Mouse (Mus musculus) forebrain, postnatal 0 days (tissue): Measurements from ENCODE around the gene Nubp1. TPM values are rescaled to one million over a fixed set of nuclear protein-coding genes. Genes with fewer than 3 reads are reported as not detected.

Source experiments
- ATAC-seq: fragments of 200-750 bp; cut with Nextera tagmentation; 2 replicates; pipeline ENCODE4 v1.8.0; 2017; ENCODE audit warnings: mild to moderate bottlenecking, moderate library complexity
- DNase-seq: peaks from one replicate; pipeline ENCODE4 v3.0.0-alpha.2; 2015
- H3K27ac ChIP-seq: fragments of 300-500 bp; sonication (generic); 2 replicates; pipeline ENCODE4 v1.5.1; 2014; ENCODE audit warnings: low read depth, mild to moderate bottlenecking, antibody characterized with exemption, low read length, moderate library complexity, mixed read lengths
- H3K27me3 ChIP-seq: fragments of 300-500 bp; sonication (generic); 2 replicates; pipeline ENCODE4 v1.6.1; 2014; ENCODE audit warnings: mild to moderate bottlenecking, low read length, mixed read lengths; ENCODE audit not compliant: insufficient read depth
- H3K36me3 ChIP-seq: fragments of 300-500 bp; sonication (generic); 2 replicates; pipeline ENCODE4 v1.6.1; 2014; ENCODE audit warnings: mild to moderate bottlenecking, moderate library complexity; ENCODE audit not compliant: insufficient read depth
- H3K4me1 ChIP-seq: fragments of 300-500 bp; sonication (generic); 2 replicates; pipeline ENCODE4 v1.6.1; 2014; ENCODE audit warnings: antibody characterized with exemption; ENCODE audit not compliant: insufficient read depth
- H3K4me2 ChIP-seq: fragments of 300-500 bp; sonication (generic); 2 replicates; pipeline ENCODE4 v1.6.1; 2014; ENCODE audit warnings: low read depth, mild to moderate bottlenecking, moderate library complexity
- H3K4me3 ChIP-seq: fragments of 300-500 bp; sonication (generic); 2 replicates; pipeline ENCODE4 v1.5.1; 2014; ENCODE audit warnings: low read depth, low read length, mixed read lengths
- H3K9ac ChIP-seq: fragments of 300-500 bp; sonication (generic); 2 replicates; pipeline ENCODE4 v1.6.1; 2014; ENCODE audit warnings: mild to moderate bottlenecking
- H3K9me3 ChIP-seq: fragments of 300-500 bp; sonication (generic); 2 replicates; pipeline ENCODE4 v1.6.1; 2016; ENCODE audit warnings: low read length
- CTCF ChIP-seq: sonication (generic); IDR thresholded peaks from 2 replicates; pipeline ENCODE4 v1.5.1; 2016; ENCODE audit warnings: antibody characterized with exemption, control low read depth, low read depth
- WGBS: fragments of 180-500 bp; shearing (Covaris S2); extraction: QIAGEN DNeasy Blood & Tissue Kit; methylation state at CpG from one replicate; pipeline ENCODE4 v1.1.7; 2014; 5-methylcytosine and 5-hydroxymethylcytosine counted together
- polyA plus RNA-seq: library from polyadenylated mRNA; unstranded; fragments of >200 nt; fragmentation: Nextera tagmentation; extraction: Ambion mirVana; gene quantifications from 2 replicates; pipeline ENCODE4 v1.2.1, GENCODE M21; 2015
- total RNA-seq: library from RNA; depleted of rRNA; stranded (reverse); fragments of >200 nt; gene quantifications from 2 replicates; pipeline ENCODE4 v1.2.3, GENCODE M21; 2014

The Nubp1 gene
- total and polyA plus RNA-seq, 2 experiments from 2014 or later = 32.2 to 34.5 TPM

- TF ChIP-seq CTCF = no peak
- Histone ChIP-seq H3K9me3 (no peaks in the 10 kb centered on the region), H3K36me3 (no peaks in the 10 kb centered on the region), H3K27me3 (no peaks in the 10 kb centered on the region), H3K9ac (no peak overlapping the region), H3K4me3 (no peak overlapping the region), H3K4me2 (no peak overlapping the region), H3K27ac (no peak overlapping the region), H3K4me1 (no peaks in the 10 kb centered on the region)
- DNase-seq (no peak), ATAC-seq (no peak)
- 90% methylated on average over 6 of the region's 6 CpGs for WGBS
Observed at GRCm38 (mm10) chr16:10388634-10389365, 22.9 kb upstream of the Nubp1 start.

DNA sequence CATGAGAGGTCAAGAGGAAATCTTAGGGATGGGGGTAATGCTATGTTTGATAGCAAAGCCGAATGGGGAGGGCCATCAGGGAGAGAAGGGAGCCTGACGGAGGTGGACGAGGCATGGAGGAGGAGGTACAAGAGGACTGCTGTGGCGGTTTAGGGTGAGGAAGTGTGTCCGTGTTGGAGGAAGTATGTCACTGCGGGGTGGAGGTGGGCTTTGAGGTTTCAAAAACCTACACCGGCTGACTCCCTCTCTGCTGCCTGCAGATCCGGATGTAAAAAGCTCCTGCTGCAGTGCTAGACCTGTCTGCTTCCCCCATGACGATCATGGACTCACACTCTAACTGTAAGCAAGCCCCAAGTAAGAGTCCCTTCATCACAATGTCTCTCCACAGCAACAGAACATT is 19.2 kb upstream of the Nubp1 start:
- no peak for ATAC-seq
- no peak for DNase-seq
- 88% methylated on average over 9 of the region's 9 CpGs for WGBS

DNA sequence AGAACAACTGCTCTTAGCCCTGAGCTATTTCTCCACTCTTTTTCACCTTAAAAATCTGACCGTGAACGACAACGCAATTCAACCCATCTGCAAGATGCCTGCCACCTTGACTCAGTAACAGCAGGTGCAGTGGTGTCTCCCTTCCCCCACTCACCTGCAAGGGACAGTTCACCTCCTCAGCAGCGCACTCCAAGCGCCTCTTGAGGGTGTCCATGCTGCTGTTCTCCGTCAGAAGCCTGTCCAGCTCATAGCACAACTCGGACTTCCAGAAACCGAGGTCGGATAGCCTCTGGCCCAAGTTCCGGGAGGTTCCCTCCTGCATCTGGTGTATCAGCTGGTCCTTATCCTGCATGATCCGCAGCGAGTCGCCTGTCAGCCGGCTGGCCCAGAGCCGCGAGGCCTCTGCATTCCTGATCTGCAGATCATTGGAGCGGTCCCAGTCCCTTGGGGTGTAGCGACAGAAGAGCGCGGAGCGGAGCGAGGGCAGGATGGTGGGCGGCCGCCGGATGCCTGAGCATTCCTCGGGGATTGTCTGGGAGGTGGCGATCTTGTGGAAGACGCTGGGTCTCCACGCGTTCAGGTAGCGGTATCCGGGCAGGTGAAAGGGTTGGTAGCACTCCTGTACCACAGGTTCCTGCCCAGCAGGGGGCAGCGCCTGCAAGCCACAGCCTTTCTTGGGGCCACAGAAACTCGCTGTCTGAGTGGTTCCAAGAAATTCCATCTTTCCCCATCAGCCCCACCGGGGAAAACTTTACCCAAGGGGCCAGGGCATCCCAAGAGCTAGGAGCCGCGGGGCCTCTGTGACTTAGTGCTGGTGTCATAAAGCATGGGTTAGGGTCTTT is 16.8 kb upstream of the Nubp1 start, which contains the start of gene Tekt5:
Gene Tekt5, minus strand, starts transcription at position 792 of the 842 bp plus-strand sequence.
- 11% methylated on average over 36 of the region's 37 CpGs for WGBS
- ATAC-seq = 0 out of 2 replicates have a peak, but pooled peaks have one; percentile 27
- no peaks in the 10 kb centered on the region for H3K9me3 ChIP-seq
- H3K27ac ChIP-seq = no peak within 1 kb of the TSS
- H3K36me3 ChIP-seq = no peaks in the 10 kb centered on the region
- peak; percentile 43 for DNase-seq
- peak within 1 kb of the TSS; percentile 26 for H3K4me3 ChIP-seq
- no peaks in the 10 kb centered on the region for H3K4me1 ChIP-seq
- H3K4me2 ChIP-seq = peak within 1 kb of the TSS; percentile 51
- TF ChIP-seq CTCF = peak; percentile 53
- H3K9ac ChIP-seq = peak within 1 kb of the TSS; percentile 33; the same call in 1 of the 2 replicates
- H3K27me3 ChIP-seq = no peaks in the 10 kb centered on the region

More for the DNA sequence above, 19.2 kb upstream of the Nubp1 start:
- no peak overlapping the region for H3K9ac ChIP-seq
- H3K4me2 ChIP-seq = no peak overlapping the region
- no peak overlapping the region for H3K4me3 ChIP-seq
- H3K4me1 ChIP-seq = no peaks in the 10 kb centered on the region
- H3K9me3 ChIP-seq = no peaks in the 10 kb centered on the region
- TF ChIP-seq CTCF = no peak
- no peaks in the 10 kb centered on the region for H3K36me3 ChIP-seq
- no peak overlapping the region for H3K27ac ChIP-seq
- no peaks in the 10 kb centered on the region for H3K27me3 ChIP-seq

DNA sequence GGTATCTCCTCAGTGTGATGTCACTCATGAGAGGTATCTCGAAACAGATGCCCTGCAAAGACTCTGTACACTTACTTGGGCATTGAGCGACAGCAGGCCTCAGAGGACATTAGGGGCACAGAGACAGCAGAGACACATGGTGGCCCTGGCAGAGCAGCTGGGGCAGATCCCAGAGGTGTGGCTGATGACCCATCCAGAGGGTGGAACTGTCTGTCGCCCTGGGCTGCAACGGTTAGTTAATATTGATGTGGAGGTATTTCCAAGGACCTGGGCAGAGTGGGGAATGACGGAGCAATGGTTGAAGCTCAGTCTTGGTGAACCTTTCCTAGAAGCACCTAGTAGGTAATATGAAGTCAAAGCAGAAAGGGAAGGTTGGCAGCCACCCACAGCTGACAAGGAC is 13.0 kb upstream of the Nubp1 start:
- no peaks in the 10 kb centered on the region for H3K36me3 ChIP-seq
- H3K27me3 ChIP-seq = no peaks in the 10 kb centered on the region
- H3K27ac ChIP-seq = no peak overlapping the region
- no peak overlapping the region for H3K4me3 ChIP-seq
- no peak overlapping the region for H3K4me2 ChIP-seq
- H3K4me1 ChIP-seq = no peaks in the 10 kb centered on the region
- no peak for DNase-seq
- no peak for TF ChIP-seq CTCF
- ATAC-seq = no peak
- H3K9me3 ChIP-seq = no peaks in the 10 kb centered on the region
- no peak overlapping the region for H3K9ac ChIP-seq
- WGBS = 74% methylated on average over 5 of the region's 5 CpGs

DNA sequence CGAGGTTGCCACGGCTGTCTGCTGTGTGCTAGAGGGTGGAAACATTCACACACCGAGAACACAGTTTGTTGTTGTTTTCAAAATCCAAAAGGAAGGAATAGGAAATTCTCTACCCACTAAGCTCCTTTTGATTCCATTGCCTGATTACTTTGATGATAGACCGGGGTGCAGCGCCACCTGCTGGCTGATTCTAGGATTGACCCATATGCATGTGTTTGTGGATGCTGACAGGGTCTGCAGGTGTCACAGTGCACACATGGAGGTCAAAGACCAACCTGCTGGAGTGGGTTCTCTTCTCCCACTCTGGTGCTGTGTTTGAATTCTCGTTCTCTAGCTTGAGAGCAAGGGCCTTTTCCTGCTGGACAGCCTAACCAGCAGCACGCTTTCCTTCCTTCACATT is 12.6 kb upstream of the Nubp1 start:
- no peaks in the 10 kb centered on the region for H3K36me3 ChIP-seq
- no peaks in the 10 kb centered on the region for H3K27me3 ChIP-seq
- H3K4me3 ChIP-seq = no peak overlapping the region
- H3K4me2 ChIP-seq = no peak overlapping the region
- TF ChIP-seq CTCF = peak; percentile 99
- H3K9ac ChIP-seq = no peak overlapping the region
- H3K9me3 ChIP-seq = no peaks in the 10 kb centered on the region
- no peaks in the 10 kb centered on the region for H3K4me1 ChIP-seq
- no peak overlapping the region for H3K27ac ChIP-seq
- DNase-seq (peak; percentile 91), ATAC-seq (peak; percentile 43; the same call in 1 of the 2 replicates)
- WGBS = 27% methylated on average over 7 of the region's 7 CpGs

- TF ChIP-seq CTCF = peak; percentile 62
- no peak overlapping the region for H3K4me3 ChIP-seq
- no peaks in the 10 kb centered on the region for H3K9me3 ChIP-seq
- DNase-seq (peak; percentile 9), ATAC-seq (no peak)
- no peak overlapping the region for H3K4me2 ChIP-seq
- H3K4me1 ChIP-seq = 0 out of 2 replicates have a peak, but pooled peaks cover 5% of the 10 kb centered on the region
- no peak overlapping the region for H3K9ac ChIP-seq
- peaks cover 39% of the 10 kb centered on the region for H3K36me3 ChIP-seq
- H3K27ac ChIP-seq = no peak overlapping the region
- no peaks in the 10 kb centered on the region for H3K27me3 ChIP-seq
- WGBS = 64% methylated on average over 6 of the region's 6 CpGs
Observed at GRCm38 (mm10) chr16:10415976-10416375, 4.2 kb downstream of the Nubp1 start.

DNA sequence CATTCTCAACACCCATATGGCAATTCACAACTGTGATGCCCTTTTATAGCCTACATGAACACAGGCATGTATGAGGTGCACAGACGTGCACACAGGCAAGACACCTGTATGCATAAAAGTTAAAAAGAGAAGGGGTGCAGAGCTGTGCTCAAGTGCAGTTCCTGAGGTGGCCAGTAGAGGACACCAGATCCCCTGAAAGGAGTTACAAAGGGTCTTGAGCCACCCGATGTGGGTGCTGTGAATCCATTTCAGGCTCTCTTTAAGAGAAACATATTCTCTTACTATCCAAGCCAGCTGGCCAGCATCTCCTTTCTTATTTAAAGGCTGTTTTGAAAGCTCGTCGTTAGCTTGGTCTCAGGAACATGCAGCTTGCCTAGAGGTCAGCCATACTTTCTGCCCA is 5.1 kb downstream of the Nubp1 start:
- TF ChIP-seq CTCF = peak; percentile 48
- no peak for ATAC-seq
- no peaks in the 10 kb centered on the region for H3K4me1 ChIP-seq
- 96% methylated on average over 4 of the region's 4 CpGs for WGBS
- H3K27me3 ChIP-seq = no peaks in the 10 kb centered on the region
- no peak overlapping the region for H3K4me2 ChIP-seq
- H3K9ac ChIP-seq = no peak overlapping the region
- H3K36me3 ChIP-seq = peaks cover 47% of the 10 kb centered on the region
- DNase-seq = no peak
- H3K4me3 ChIP-seq = no peak overlapping the region
- H3K9me3 ChIP-seq = no peaks in the 10 kb centered on the region
- H3K27ac ChIP-seq = no peak overlapping the region
